Mouse (Mus musculus) ES-Bruce4 (cell line): Measurements from ENCODE around the gene Tpk1. TPM values are rescaled to one million over a fixed set of nuclear protein-coding genes. Genes with fewer than 3 reads are reported as not detected.

ENCODE experiments used
- H3K27ac ChIP-seq: 2 replicates; pipeline ENCODE4 v1.5.1; 2012; ENCODE audit warnings: low read length, inconsistent platforms; ENCODE audit not compliant: insufficient read depth
- H3K27me3 ChIP-seq: 2 replicates; pipeline ENCODE4 v1.6.1; 2012; ENCODE audit warnings: mild to moderate bottlenecking, low read length, inconsistent platforms; ENCODE audit not compliant: control insufficient read depth, poor library complexity, insufficient read depth, severe bottlenecking
- H3K36me3 ChIP-seq: 2 replicates; pipeline ENCODE4 v1.6.1; 2012; ENCODE audit warnings: inconsistent platforms, mild to moderate bottlenecking, low read length, moderate library complexity; ENCODE audit not compliant: control insufficient read depth, poor library complexity, insufficient read depth, severe bottlenecking
- H3K4me1 ChIP-seq: one replicate; pipeline ENCODE4 v1.8.1; 2011; ENCODE audit warnings: low read length; ENCODE audit not compliant: control insufficient read depth, insufficient read depth
- H3K4me3 ChIP-seq: 2 replicates; pipeline ENCODE4 v1.5.1; 2011; ENCODE audit warnings: low read depth, mild to moderate bottlenecking, low read length
- H3K9ac ChIP-seq: 2 replicates; pipeline ENCODE4 v1.6.1; 2012; ENCODE audit warnings: low read depth, mild to moderate bottlenecking, inconsistent platforms; ENCODE audit not compliant: poor library complexity, severe bottlenecking
- H3K9me3 ChIP-seq: replicated peaks from 2 replicates; pipeline ENCODE4 v1.6.1; 2012; ENCODE audit warnings: mild to moderate bottlenecking, low read length, inconsistent platforms; ENCODE audit not compliant: control insufficient read depth, poor library complexity, insufficient read depth, severe bottlenecking
- CTCF ChIP-seq: IDR thresholded peaks from one replicate; pipeline ENCODE4 v1.8.1; 2011; ENCODE audit warnings: low read depth, low read length
- EP300 ChIP-seq: IDR thresholded peaks from 2 replicates; pipeline ENCODE4 v1.6.1; 2011; ENCODE audit warnings: low read depth, low read length; ENCODE audit not compliant: insufficient read depth
- POLR2A ChIP-seq: IDR thresholded peaks from one replicate; pipeline ENCODE4 v1.8.1; 2011; ENCODE audit warnings: low read length; ENCODE audit not compliant: insufficient read depth
- polyA plus RNA-seq: library from polyadenylated mRNA; stranded (reverse); fragments of >200 nt; gene quantifications from 2 replicates; pipeline ENCODE4 v1.2.4, GENCODE M21; 2011; ENCODE audit warnings: low read depth; ENCODE audit not compliant: missing spikeins, insufficient read depth, insufficient read length

Gene Tpk1
- 7.5 and 10.9 TPM in 2 replicates for polyA plus RNA-seq

DNA sequence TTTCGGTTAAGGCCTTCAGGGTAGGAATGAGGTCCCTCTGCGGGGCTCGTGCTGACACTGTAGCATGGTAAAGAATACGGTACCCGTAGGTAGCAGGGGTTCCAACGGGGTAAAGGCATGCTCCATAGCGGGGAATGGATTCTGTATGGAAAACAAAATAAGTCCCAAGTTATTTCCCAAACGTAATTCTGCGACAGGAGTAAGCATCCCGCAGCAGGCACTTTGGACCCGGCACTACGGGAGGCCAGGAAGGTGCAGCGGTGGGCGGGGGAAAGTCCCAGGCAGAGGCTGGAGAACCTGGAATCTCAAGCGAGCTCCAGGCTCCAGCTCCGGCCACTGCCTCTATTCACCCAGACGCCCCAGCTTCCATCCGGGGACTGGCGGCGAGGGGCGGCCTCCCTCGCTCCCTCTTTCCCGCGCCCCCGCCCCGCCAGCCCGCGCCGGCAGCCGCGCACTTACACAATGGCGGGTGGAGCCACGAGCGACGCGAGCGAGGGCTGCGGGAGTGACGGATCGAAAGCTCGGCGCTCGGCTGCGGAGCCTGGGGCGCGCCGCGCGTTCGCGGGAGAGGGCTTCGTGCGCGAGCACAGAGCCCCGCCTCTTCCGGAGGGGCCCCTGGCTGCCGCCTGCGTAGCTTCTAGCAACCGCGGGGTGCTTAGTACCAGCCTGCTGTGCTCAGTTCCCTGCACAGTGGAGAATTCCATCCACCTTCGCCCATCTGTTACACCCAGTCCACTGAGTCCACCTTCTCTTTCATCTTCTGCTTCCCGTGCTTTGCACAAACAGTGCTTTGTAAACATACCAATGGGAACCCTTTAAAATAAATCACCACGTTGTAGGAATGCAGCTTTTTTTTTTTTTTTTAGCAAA is at the start of gene Tpk1:
Tpk1 (minus strand) TSS at position 602 of the 870 bp plus-strand sequence.
- Histone ChIP-seq H3K36me3 (no peaks in the 10 kb centered on the region), H3K27me3 (no peaks in the 10 kb centered on the region), H3K4me3 (peak within 1 kb of the TSS; percentile 97), H3K9me3 (no peaks in the 10 kb centered on the region), H3K27ac (peak within 1 kb of the TSS; percentile 72), H3K9ac (peak within 1 kb of the TSS; percentile 72), H3K4me1 (no peaks in the 10 kb centered on the region)
- TF ChIP-seq CTCF, result no peak
- TF ChIP-seq POLR2A, result peak; percentile 73
- peak; percentile 26; the same call in 1 of the 2 replicates for TF ChIP-seq EP300

DNA sequence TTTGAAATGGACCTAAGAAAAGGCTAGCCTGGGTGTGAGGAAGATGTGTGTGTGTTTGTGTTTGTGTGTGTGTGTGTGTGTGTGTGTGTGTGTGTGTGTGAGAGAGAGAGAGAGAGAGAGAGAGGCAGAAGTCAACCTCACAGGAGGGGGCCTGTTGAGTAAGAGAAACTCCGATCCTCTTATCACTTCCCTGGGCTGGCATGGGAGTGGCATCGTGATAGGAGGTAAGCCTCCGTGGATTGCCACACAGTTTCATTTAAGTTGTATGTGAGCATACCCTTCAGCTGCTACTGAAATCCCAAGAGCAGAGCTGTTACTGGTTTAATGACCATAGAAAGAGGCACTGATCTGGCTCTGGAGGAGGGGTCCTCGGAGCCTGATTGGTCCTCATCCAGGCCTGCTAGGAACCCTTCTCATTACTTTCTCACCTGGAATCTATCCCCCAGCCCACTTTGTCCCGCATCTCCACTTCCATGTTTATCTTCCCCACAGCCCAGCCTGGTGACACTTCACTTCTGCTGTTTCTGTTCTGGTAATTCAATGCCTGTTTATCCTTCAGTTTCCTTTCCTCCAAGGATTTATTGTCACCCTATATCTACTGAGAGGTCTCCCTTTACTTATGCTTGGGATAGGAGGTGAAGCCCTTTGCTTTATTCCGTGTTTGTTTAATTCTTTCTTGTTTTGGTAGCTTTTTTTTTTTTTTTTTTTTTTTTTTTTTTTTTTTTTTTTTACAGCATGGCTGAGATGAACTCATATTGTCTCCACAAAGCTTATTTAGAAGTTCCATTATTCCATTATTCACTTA is 36.9 kb upstream of the Tpk1 start:
- H3K27ac ChIP-seq, result no peak overlapping the region
- H3K9me3 ChIP-seq, result no peaks in the 10 kb centered on the region
- no peaks in the 10 kb centered on the region for H3K4me1 ChIP-seq
- H3K36me3 ChIP-seq, result no peaks in the 10 kb centered on the region
- no peak overlapping the region for H3K4me3 ChIP-seq
- no peak overlapping the region for H3K9ac ChIP-seq
- TF ChIP-seq EP300, result no peak
- TF ChIP-seq POLR2A, result no peak
- no peak for TF ChIP-seq CTCF
- no peaks in the 10 kb centered on the region for H3K27me3 ChIP-seq

DNA sequence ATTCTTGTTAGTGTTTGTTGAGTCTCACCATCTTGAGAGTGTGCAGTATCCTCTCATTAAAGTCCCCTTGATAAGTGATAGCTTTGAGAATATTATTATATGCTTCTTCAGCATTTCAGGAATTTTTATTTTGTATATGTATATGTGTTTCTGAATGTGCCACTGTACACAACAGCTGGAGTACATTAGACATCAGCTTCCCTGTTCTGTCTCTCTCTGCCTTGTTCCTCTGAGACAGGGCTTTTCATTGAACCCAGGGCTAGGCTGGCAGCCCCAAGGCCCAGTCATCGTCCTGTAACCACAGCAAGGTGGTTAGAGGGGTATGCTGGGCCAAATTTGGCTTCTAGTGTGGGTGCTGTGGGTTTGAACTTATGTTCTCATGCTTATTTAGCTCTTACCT is 25.8 kb upstream of the Tpk1 start:
- TF ChIP-seq CTCF (no peak), POLR2A (no peak), EP300 (no peak)
- no peaks in the 10 kb centered on the region for H3K36me3 ChIP-seq
- H3K4me1 ChIP-seq, result no peaks in the 10 kb centered on the region
- H3K27ac ChIP-seq, result no peak overlapping the region
- H3K4me3 ChIP-seq, result no peak overlapping the region
- H3K27me3 ChIP-seq, result no peaks in the 10 kb centered on the region
- no peaks in the 10 kb centered on the region for H3K9me3 ChIP-seq
- no peak overlapping the region for H3K9ac ChIP-seq

DNA sequence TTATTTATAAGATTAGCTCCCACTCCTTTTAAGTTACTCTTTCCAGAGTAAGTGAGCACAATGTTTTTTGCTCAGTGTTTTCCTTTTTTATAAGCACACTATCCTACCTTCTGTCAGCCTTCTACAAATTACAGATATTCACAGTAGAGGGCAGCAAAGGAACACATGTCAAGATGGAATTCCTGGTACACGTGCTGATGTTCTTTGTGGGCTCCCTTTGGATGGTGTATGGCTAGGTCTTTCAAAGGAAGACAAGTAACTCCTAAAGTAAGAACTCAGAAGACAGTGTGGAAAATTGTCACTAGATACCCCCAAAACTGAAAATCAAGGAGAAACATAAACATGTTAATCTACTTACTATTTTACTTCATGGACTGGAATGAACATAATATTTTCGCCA is 19.9 kb upstream of the Tpk1 start:
- no peak for TF ChIP-seq CTCF
- TF ChIP-seq EP300, result no peak
- TF ChIP-seq POLR2A, result no peak
- H3K9me3 ChIP-seq, result no peaks in the 10 kb centered on the region
- no peak overlapping the region for H3K4me3 ChIP-seq
- no peak overlapping the region for H3K27ac ChIP-seq
- H3K4me1 ChIP-seq, result no peaks in the 10 kb centered on the region
- H3K27me3 ChIP-seq, result no peaks in the 10 kb centered on the region
- H3K9ac ChIP-seq, result no peak overlapping the region
- no peaks in the 10 kb centered on the region for H3K36me3 ChIP-seq

DNA sequence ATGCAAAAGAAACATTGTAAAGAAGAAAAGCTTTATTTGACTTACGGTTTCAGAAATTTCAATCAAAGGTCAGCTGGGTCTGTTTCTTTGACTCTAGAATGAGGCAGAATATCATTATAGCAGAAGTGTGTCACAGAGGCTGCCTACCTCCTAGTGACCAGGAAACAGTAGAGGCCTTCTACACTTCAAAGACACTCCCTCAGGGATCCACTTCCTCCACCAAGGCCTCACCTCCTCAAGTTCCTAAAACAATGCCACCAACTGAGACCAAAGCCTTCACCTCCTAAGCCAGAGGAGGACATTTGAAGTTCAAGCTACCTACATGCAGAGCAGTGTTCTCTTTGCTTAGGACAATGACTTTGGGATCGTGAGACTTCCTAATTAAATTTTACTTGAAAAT is 16.5 kb upstream of the Tpk1 start:
- Histone ChIP-seq H3K4me3 (no peak overlapping the region), H3K27ac (no peak overlapping the region), H3K36me3 (no peaks in the 10 kb centered on the region), H3K4me1 (no peaks in the 10 kb centered on the region), H3K27me3 (no peaks in the 10 kb centered on the region), H3K9ac (no peak overlapping the region), H3K9me3 (no peaks in the 10 kb centered on the region)
- TF ChIP-seq POLR2A (no peak), CTCF (no peak), EP300 (no peak)
